Mouse (Mus musculus) brain, embryonic 14.5 days (tissue): ENCODE measurements around the gene Tmem274.

Source experiments
- CTCF ChIP-seq: fragments of 200-500 bp; IDR thresholded peaks from 2 replicates; pipeline ENCODE4 v1.5.1; 2012; ENCODE audit warnings: inconsistent platforms, mild to moderate bottlenecking, moderate library complexity, borderline replicate concordance; ENCODE audit not compliant: insufficient read depth, insufficient read length; ENCODE audit errors: extremely low read depth
- POLR2A ChIP-seq: fragments of 200-500 bp; IDR thresholded peaks from 2 replicates; pipeline ENCODE4 v1.6.1; 2012; ENCODE audit warnings: mild to moderate bottlenecking, inconsistent platforms, borderline replicate concordance; ENCODE audit not compliant: poor library complexity, insufficient read depth, insufficient read length, severe bottlenecking; ENCODE audit errors: extremely low read depth

GRCm38 (mm10) chr4:149504858-149505257 lies 27.7 kb downstream of the Tmem274 start:
- no peak for TF ChIP-seq POLR2A
- no peak for TF ChIP-seq CTCF
